Mouse (Mus musculus) liver, adult (tissue): ENCODE results near the gene Slc9a3r2.

Source experiments
- GATA4 ChIP-seq: IDR thresholded peaks from 2 replicates; pipeline ENCODE4 v1.6.1; 2014; ENCODE audit warnings: mild to moderate bottlenecking, low read length; ENCODE audit not compliant: insufficient replicate concordance

Gene Slc9a3r2

GRCm38 (mm10) chr17:24644875-24645721 is 5.0 kb downstream of the Slc9a3r2 start:
- no peak; the same call in 1 of the 2 replicates for TF ChIP-seq GATA4

- no peak for TF ChIP-seq GATA4
Measured at GRCm38 (mm10) chr17:24644030-24644715, 6.0 kb downstream of the Slc9a3r2 start.

GRCm38 (mm10) chr17:24642791-24643343 is 7.3 kb downstream of the Slc9a3r2 start:
- no peak for TF ChIP-seq GATA4

- TF ChIP-seq GATA4, result no peak
Measured at GRCm38 (mm10) chr17:24641944-24642343, 8.2 kb downstream of the Slc9a3r2 start.

- TF ChIP-seq GATA4, result no peak
Measured at GRCm38 (mm10) chr17:24640581-24640980, 9.5 kb downstream of the Slc9a3r2 start.

GRCm38 (mm10) chr17:24640119-24640518 is 10.0 kb downstream of the Slc9a3r2 start:
- TF ChIP-seq GATA4, result no peak

GRCm38 (mm10) chr17:24639571-24639988 is 10.5 kb downstream of the Slc9a3r2 start:
- TF ChIP-seq GATA4, result no peak

GRCm38 (mm10) chr17:24638840-24639239 is 11.3 kb downstream of the Slc9a3r2 start:
- no peak for TF ChIP-seq GATA4

GRCm38 (mm10) chr17:24638214-24638613 is 11.9 kb downstream of the Slc9a3r2 start:
- no peak for TF ChIP-seq GATA4

GRCm38 (mm10) chr17:24636781-24637481 is 13.2 kb downstream of the Slc9a3r2 start:
- TF ChIP-seq GATA4, result no peak

GRCm38 (mm10) chr17:24635694-24636093 is 14.4 kb downstream of the Slc9a3r2 start:
- TF ChIP-seq GATA4, result no peak

- TF ChIP-seq GATA4, result peak; percentile 12; the same call in 1 of the 2 replicates
Measured at GRCm38 (mm10) chr17:24635024-24635423, 15.1 kb downstream of the Slc9a3r2 start.

GRCm38 (mm10) chr17:24633831-24634230 is 16.3 kb downstream of the Slc9a3r2 start:
- no peak for TF ChIP-seq GATA4

GRCm38 (mm10) chr17:24632813-24633449 is 17.2 kb downstream of the Slc9a3r2 start:
- no peak for TF ChIP-seq GATA4
